Mouse (Mus musculus) skeletal muscle tissue, adult 2 months (tissue): ENCODE results near the gene Astn2.

Experiments used
- DNase-seq: peaks from one replicate; pipeline ENCODE4 v3.0.0-alpha.2; 2012; ENCODE audit warnings: low read depth, low spot score

The Astn2 gene

GRCm38 (mm10) chr4:66310315-66311020 lies 93.9 kb downstream of the Astn2 start:
- DNase-seq, result no peak

DNA sequence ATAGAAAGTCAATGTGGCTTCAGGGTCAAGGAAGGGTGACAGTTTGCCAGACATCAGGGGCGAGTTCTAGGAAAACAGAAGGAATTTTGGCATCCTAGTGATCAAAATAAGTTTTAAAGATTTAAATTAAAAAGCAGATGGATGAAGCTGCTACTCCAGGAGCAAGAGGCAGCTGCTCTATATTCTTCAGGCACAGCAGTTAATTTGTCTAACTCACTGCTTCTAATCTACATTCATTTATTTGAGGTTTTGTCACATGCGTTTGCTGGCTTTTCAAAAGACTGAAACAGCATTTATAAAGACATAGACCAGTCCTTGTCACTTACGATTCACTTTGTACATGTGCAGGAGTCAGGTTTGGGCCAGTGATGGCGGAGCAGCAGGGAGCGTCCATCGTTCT lies 98.0 kb downstream of the Astn2 start:
- no peak for DNase-seq

DNA sequence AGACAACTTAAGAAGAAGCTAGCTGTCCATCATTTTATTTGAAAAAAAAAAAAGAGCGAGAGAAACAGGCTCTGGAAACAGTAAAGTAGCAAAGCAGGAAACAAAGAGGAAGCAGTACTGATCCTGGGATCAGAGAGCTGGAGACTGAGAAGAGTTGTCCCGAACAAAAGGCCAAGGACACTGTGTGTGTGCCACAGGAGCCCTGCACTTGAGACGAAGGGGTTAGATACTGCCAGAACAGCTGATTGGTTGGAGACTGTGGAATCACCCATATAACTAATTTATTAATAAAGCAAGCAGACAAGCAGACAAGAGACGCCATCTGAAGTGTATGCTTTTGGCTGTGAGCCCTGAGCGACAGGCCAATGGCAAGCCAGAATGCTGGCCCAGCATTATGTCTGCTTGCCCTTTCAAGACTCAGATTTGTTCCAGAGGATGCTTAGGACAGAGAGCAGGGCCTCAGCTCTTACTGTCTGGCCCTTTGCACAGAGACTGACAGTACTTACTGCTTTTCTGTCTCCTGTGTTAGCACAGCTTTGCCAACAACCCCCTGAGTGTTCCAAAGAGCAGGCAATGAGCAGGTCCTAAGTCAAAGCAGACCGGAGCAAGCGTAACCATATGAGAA lies 101.6 kb downstream of the Astn2 start:
- no peak for DNase-seq

DNA sequence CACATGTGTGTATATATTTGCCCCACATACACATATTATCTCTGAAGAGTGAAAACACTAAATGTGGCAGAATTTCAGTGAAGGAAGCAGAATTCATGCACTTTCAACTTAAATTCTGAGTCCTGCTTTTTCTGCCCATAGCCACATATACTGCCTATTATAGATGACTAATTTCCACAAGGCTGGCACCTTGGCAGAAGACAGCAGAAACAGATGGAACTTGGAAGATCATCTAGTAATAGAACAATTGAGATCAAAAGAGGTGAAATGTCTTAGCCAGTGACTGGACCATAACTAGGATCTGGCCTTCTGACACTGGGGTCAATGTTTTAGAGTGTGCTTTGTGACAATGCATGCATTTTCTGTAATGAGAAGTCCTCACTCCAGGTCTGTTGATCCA lies 119.4 kb downstream of the Astn2 start:
- DNase-seq, result no peak

DNA sequence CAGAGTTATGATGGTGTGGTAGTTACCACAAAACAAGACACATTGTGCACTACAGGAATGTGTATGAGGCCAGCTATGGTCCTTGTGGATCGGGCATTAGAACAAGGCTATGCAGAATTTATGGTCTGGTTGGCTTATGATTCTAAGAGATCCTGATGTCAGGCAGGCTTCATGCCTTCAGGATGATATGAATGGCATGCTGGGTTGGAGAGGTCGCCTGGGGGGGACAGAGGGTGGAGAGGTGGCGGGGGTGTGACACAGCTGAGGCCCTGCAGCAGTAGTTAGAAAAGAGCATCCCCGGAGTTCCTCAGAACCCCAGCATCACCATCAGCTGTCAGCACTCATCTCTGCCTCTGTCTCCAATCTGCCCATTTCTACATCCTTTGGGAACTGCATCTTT lies 128.3 kb downstream of the Astn2 start:
- no peak for DNase-seq

DNA sequence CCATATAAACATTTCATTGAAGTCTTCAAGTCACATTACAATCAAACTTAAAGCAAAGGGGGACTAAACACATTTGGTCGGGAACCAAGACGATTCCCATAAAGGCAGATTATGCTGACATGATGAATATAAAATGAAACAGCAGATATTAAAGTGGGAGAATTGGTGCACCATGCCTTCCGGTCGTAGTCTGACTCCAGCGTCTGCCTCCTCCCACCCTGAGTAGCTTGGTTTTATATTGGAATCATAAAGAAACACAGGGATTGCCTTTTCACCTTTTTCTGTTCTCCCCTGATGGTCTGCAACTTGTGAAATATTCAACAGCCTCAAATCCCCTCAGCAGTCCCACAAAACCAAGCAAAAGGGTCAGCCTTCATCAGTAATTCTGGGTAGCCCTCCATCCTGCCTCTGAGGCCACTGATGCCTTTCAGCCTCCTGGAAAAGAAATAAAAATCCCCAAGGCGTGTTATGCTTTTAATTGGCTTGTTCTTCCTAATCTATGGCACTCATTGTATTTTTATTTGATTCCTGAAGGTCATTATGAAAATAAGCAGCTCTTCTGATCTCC lies 132.8 kb downstream of the Astn2 start:
- DNase-seq, result no peak

GRCm38 (mm10) chr4:66264031-66264430 lies 140.4 kb downstream of the Astn2 start:
- no peak for DNase-seq

DNA sequence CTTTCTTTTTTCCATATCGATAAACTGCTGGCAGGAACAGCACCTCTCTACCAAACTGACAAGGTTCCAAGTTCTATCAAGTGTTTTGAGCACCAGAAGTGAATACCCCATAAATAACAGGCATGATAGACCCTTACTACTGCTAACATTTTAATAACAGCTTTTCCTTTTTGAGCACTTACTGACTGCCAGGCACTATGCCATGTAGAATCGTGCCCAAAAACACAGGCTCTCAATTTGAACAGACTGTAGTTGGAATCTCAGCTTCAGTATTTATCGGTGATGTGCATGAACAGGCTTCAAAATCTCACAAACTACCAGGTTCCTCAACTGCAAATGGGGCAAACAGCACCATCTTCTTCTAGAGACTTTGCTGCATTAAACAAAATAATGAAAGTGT lies 143.1 kb downstream of the Astn2 start:
- no peak for DNase-seq

DNA sequence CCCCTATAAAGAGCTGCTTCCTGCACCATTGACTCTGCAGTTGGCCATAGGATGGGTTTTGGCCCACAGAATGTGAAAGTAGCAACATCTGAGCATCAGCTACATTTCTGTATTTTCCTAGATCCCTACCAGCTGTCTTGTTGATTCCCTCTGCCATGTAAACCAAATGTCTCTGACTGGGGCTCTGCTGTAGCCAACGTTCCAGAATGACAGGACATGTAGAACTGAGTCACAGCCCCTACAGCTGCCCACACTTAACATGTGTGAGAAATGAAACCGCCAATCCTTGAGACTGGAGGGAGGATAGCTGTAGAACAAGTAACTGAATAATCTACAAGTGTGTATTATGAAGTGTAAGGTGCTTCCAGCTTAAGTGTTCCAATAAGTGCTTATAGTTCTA lies 145.5 kb downstream of the Astn2 start:
- DNase-seq, result no peak

DNA sequence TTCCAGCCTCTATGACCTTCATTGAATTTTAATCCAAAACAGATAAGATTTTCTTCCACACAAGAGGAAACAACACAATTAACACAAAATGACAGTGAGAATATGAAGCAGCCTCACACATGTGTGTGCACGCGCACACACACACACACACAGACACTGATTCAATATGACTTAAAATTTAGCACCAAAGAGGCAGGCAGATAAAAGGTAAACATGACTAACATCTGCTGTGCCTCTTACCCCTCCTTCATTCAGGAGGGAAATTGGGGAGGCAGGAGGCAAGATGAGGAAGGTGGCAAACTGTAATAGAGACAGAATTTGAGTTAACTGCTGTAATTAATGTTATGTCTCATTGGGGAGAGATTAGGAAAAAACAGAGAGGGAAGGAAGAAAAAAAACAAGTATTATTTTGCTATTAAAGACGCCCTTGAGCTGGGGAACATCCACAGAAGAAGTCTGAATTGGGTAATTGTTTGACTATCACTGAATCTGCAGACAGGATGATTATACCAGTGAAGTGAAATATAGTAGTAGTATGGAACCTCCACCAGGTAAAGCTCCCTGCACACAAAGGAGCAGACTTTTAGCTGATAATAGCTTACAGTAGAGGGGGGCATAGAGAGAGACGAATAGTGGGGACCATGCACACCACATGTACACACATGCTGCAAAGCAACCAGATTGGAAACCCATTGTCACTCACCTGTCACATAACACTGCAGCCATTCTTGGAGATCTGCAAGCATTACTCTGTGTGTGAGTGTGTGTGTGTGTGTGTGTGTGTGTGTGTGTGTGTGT lies 149.5 kb downstream of the Astn2 start:
- no peak for DNase-seq

- no peak for DNase-seq
These were observed 155.9 kb downstream of the Astn2 start for GRCm38 (mm10) chr4:66248521-66248920.

DNA sequence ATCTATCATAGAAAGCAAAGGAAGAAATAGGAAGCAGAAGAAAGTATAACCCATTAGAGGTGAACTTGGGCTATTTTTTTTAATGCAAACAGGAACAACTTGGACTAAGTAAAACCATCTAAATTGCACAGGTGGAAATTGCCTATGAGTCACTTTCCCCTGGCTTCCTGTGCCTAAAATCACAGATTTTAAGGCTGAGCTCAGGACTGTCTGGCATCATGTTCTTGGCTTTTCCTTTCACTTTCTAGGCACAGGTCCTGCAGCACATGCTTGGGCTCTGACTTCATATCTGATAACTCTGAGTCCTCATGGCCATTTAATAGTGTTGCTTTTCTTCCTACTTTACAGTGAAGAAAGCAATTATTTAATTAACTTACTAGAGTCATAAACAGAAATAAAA lies 161.7 kb downstream of the Astn2 start:
- no peak for DNase-seq

- no peak for DNase-seq
These were observed 171.6 kb downstream of the Astn2 start for GRCm38 (mm10) chr4:66232799-66233198.

- DNase-seq, result no peak
These were observed 172.1 kb downstream of the Astn2 start for GRCm38 (mm10) chr4:66232350-66232749.

GRCm38 (mm10) chr4:66230735-66231134 lies 173.7 kb downstream of the Astn2 start:
- DNase-seq, result no peak

DNA sequence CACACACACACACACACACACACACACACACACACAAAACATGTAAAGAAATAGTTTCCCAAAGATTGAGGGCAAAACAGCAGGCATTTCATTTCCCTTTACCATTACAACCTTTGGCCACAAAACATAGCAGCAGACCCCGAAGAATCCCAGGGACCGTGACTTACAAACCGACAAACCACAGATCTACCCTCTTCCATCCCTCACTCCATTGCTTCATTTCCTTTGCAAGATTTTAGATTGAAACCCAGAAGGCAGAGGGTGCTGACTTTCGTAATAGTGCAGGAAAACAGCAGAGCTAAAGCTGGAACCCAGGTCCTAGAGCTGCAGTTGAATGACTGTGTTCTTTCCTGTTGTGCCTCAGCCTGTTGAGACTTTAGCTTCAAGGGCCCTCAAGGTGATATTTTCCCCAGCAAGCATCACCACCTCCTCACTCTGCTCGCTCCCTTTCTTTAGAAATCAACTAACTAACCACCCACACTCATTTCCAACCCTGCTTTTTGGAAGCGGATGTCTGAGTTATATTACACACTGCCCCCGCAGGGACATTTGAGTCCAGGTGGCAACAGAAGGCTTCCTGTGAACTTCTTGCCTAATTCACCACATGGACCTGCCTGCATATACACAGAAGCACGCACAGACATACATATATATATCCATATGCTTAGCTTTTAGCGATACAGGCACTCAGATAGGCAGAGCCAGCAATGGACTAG lies 181.7 kb downstream of the Astn2 start:
- DNase-seq, result no peak

GRCm38 (mm10) chr4:66215170-66215618 lies 189.2 kb downstream of the Astn2 start:
- DNase-seq, result peak; percentile 7

DNA sequence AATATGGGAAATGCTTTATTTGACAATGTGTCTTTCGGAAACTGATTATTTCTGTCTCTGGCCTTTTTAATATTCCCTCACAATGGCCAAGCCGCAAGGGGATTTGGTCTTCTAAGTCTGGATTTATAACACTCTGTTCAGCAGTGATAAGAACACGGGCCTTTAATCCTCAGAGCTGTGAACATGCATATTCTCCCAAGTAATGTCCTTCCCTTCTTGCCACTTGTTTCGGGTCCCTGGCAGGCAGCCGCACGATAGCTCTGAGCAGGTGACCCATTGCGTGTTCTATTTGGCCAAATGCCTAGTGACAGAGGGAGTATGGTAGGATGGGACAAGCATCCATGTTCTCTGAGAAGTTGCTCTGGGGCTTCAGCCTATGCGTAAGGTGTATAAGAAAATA lies 214.8 kb downstream of the Astn2 start:
- DNase-seq, result no peak

DNA sequence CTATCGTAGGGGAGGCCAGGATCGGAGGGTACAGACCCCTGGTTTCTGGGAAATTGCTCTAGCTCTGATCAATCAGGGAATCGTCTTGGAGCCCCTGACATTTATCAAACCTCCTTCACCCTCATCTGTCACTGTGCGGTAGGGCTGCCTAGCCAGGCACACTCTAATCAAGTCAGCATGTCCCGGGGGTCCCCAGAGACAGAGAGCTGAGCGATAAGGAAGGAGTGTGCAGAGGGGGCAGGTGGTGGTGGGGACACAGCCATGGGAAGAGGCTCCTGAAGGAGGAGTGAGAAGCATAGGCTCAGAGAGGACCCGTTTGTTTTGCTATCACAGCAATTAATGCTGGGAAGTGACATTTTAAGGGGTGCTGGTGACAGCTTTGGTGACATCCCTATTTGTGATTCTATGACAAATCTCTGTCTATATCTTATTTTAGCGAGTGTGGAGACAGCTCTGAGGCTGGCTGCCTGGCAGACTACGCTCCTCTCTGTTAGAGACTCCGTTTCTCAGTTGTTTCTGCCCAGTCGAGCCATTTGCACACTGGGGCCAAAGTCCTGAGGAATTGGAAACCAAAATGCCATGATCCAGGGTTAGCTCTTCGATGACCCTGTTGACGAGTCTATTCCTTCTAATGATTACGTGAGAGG lies 228.4 kb downstream of the Astn2 start:
- DNase-seq, result no peak

DNA sequence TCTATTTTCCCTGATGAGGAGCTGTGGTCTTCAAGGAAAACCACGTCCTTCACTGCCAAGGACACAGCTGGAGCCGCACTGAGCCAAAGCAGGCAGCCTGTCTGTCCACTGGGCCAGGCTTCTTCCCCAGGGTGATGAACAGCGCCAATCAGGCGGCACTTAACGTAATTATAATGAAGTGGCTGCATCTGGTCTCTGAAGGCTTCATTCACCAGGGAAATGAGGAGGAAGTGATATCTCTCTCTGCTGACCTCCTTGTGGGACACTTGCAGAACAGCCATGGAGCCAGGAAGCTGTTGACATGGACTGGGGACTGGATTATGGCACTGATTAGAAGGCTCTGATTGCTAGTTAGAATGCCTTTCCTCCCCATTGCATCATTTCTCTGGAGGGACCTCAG lies 232.8 kb downstream of the Astn2 start:
- peak; percentile 23 for DNase-seq

- DNase-seq, result no peak
These were observed 233.6 kb downstream of the Astn2 start for GRCm38 (mm10) chr4:66170787-66171186.
